Mouse (Mus musculus): ENCODE measurements around the gene Pxdc1.

GRCm38 (mm10) chr13:34696734-34697332 is 43.5 kb upstream of the Pxdc1 start:
- TF ChIP-seq POLR2A (IDR thresholded peaks at IDR 0.05; ENCODE audit: extremely low read depth, insufficient read depth, low read length) (no peak), CTCF (IDR thresholded peaks at IDR 0.05; ENCODE audit: extremely low read depth, insufficient read depth, low read length) (no peak)
